Mouse (Mus musculus) left cerebral cortex, postnatal 25 days (tissue): ENCODE measurements around the gene Gm5800. TPM values are rescaled to one million over a fixed set of nuclear protein-coding genes. Genes with fewer than 3 reads are reported as not detected.
"Not testable (repeated sequence)": the region's sequence is repeated elsewhere in the genome, so short reads cannot be mapped to it uniquely, and the experiment has no call there.

Source experiments
- DNase-seq, 2 experiments: peaks; one replicate each; pipeline ENCODE4 v3.0.0; 2022; ENCODE audit warnings: low spot score in 2 of 2, mixed read lengths in 1 of 2
- intact Hi-C: fragments of 180-260 bp; cut with DNase I; formaldehyde crosslinking; loops from one replicate; pipeline ENCODE4 v1.15.1; 2025
- total RNA-seq, 2 experiments: library from RNA; stranded (reverse); gene quantifications; 2 replicates each; pipeline ENCODE4 v1.2.3; 2021

Gm5800 gene
- not detected for total RNA-seq

DNA sequence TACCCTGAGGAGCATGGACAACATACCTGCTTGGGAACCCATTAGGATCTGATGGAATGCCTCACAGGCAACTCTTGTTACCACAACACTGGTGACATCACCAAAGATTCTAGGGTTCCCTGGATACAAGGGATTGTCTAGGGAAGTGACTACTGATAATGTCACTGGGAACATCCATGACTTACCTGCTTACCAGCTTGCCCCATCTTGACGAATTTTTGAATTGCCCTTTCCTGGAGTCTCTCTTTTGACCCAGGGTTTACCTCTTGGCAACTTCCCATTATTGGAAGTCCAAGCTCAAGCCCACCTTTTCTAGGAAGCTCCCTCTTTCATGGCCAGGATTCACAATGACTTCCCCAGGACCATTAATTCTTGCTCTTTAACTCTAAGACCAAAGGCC, at the start of gene Gm5800:
Gm5800 (minus strand) TSS at position 101 of the 400 bp plus-strand sequence.
- no peak for DNase-seq
- intact Hi-C loops, result no loop called here

DNA sequence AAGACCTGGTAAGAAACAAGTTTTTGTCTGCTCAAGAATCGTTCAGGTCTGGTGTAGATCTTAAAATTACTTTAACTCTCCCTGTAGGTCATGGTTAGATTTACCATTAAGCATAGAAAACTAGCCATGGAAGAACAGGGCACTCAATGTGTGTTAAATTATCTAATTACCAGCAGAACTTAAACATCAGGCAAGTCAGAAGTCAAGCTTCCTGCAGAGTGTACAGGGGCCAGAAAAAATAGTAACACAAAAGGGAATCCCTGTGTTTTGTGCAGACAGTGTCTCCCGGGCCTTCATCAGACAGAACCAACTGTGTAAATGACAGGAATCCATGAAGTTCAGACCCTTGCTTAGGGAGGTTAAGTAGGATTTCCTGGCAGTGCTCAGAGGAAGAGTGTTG, 39.0 kb upstream of the Gm5800 start:
- DNase-seq, result no peak
- intact Hi-C loops, result loop anchor here (5.0 kb wide), 1 partner anchor 504 kb away; no protein-coding TSS in a partner anchor

DNA sequence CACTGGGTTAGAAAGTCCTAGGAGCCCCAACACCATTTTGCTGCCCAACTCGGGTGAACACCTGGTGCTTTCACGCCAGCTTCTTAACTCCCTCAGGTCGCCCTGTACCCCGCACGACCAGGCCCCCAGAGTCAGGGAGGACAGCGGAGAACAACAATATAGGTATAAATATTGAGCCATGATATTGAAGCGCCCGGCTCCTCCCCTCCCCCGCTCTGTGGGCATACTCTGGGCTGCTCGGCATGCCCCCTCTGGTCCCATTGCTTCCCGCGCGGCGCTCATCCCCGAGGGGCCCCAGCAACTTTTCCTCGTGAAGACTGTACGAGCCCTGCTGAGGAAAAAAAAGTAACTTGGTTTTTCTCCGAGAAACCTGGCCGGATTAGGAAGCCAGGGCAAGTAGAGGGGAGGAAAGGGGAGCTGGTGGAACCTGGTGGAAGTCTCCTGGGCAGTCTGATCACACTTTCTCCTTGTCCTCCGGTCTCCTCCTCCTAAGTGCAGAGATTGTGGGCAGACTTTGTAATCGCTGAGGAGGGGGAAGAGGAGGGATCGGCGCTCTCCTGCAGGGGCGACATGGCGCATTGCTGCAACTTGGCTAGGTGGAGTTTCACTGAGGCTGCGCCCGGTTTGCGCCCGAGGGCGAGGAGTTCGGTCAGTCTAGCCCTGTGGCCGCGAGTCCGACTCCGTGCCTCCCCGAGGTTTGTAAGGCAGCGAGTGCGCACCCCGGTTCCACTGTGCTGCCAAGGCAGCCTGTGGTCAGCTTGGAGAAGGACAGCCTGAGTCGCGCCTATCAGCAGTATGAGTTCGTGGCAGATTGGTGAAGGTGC, 23.6 kb upstream of the Gm5800 start:
- no peak for DNase-seq
- intact Hi-C loops, result no loop called here

DNA sequence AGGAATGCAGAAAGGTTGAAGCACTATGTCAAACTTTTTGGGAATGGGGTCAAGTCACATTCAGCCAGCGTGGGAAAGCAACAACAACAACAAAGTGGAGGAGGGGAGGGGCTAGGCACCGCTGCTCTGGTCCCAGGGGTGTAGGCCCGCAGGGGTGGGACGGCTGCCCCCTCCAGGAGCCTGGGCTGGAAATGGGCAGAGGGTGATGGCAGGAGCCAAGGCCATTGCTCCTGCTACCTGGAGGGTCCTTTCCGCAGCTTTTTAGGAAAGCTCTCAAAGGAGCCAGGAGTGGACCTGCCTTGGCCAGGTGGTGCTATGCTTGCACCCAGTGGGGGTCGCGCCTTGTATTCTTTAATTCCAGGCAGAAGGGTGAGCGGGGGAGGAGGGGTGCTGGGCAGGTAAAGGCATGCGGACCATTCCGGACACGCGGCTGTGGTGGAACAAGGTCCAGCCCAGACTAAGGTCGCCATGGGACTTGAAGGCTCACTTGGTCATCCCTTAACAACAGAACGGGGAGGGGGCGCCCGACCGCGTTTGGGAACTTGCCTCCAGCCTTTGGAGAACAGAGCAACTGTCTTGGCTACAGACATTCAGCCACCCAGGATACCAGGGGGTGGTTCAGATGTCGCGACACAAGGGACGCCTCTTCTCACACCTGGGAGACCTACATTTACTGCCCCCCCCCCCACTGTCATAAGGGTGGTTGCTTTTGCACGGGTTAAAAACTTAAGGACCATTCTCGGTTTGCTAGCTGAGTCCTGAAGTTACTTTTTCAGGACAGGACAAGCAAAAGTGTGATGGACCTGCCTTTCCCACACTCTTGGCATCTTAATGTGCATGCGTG, 22.4 kb upstream of the Gm5800 start:
- no peak for DNase-seq
- intact Hi-C loops, result no loop called here

DNA sequence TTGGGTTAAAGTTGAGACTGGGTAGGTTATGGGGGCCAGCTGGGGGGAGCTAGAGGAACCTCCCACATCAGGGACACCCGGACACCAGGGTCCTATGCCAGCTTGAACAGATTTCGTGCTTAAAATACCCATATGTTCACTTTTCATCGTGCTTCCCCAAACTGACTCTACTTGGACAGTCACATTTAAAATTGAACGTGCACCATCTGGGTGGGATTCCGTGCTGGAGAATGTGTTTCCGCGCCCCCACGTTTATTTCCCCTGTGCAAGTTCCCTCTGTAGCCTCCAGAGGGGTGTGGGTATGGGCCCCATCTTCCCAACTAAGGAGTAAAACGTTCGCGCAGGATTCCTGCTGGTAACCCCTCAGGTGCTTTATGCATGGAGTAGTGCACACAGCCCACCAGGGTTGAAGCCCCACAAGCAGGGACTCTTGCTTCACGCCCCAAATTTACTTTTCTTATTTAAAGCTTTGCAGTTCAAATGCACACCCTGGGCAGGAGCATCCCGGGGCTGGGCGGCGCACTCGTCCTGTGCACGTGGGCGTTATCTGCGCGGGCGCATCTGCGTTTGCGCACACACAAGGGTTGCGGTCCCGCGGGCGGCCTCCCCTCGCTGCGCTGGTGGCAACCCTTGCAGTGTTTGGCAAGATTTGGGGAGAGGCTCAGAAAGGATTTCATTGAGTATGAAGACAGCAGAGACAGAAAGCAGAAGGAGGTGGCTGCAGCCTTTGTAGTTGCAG, 21.6 kb upstream of the Gm5800 start:
- peak; percentile 20 to 62 for DNase-seq
- intact Hi-C loops, result no loop called here

DNA sequence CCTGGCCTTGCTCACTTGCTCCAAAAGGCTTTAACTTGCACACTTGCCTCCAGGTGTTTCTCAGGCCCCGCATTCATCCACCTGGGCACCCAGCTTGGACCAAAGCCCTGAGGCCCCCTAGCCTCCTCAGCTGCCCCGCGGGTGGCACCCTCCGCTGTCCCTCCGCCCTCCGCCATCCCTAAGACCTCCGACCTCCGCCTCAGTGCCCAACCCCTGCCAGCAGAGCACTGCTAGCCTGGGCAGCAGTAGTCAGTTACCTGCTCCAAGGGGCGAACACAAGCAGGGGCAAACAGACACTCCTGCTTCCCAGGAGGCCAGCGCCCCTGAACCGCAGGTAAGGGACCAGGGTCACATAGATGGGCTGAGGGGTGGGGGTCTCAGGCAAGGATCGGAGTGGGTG, 21.0 kb upstream of the Gm5800 start:
- intact Hi-C loops, result no loop called here
- DNase-seq, result no peak

DNA sequence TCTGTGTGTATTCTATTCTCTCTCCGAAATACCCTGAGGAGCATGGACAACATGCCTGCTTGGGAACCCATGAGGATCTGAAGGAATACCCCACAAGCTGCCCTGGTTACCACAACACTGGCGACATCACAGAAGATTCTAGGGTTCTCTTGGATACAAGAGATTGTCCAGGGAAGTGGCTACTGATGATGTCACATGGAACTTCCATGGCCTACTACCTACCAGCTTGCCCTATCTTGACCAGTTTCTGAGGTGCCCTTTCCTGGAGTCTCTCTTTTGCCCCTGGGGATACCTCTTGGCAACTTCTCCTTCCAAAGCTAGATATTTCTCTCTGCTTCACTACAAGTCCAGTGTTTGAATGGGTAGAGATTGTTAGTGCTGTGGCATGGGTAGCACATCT, 21.6 kb downstream of the Gm5800 start, which contains the start of gene Gm17079:
Gm17079 (minus strand) TSS at position 101 of the 400 bp plus-strand sequence.
- DNase-seq, intact Hi-C loops: not testable (repeated sequence)

DNA sequence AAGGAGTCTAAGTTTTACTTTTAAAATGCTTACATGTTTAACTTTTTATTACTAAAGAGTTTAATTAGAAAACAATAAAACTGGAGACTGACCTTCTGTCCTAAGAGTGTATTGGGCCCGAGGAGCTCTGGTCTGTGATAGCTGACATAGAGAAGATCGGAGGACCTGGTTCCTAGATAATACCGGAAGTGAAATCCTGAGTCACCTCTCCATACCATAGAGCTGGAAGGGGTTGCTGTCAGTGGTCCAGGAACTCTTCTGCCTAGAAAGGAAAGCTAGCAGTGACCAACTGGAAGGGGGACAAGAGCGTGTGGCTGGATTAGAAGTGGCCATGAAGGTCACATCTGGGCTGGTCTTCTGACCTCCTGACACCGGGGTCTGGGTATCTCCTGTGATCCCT, 39.7 kb downstream of the Gm5800 start:
- intact Hi-C loops, result no loop called here
- DNase-seq, result no peak

Other genes starting within 250 kb of the Gm5800 start
- not detected for gene Gm5622, start 164.4 kb downstream of the Gm5800 start, total RNA-seq
- gene Gm17175, start 143.1 kb downstream of the Gm5800 start, total RNA-seq, result not detected
- not detected for gene Gm17174, start 125.0 kb downstream of the Gm5800 start, total RNA-seq
- not detected for gene Gm17078, start 105.9 kb downstream of the Gm5800 start, total RNA-seq
- not detected for gene Gm4181, start 81.5 kb downstream of the Gm5800 start, total RNA-seq
- not detected for gene Gm17079, start 21.7 kb downstream of the Gm5800 start, total RNA-seq
- not detected for gene Ang4, start 56.4 kb upstream of the Gm5800 start, total RNA-seq
- gene AY358078, start 82.9 kb upstream of the Gm5800 start, total RNA-seq, result not detected
- gene Ear6, start 136.5 kb upstream of the Gm5800 start, total RNA-seq, result not detected
- 10 to 100 TPM; 26.0 to 33.8 TPM for gene Mettl17, start 167.7 kb upstream of the Gm5800 start, total RNA-seq
- gene Slc39a2, start 175.7 kb upstream of the Gm5800 start, total RNA-seq, result 1 to 10 TPM; 4.8 to 6.6 TPM
- gene Ndrg2, start 197.0 kb upstream of the Gm5800 start, total RNA-seq, result 100 to 1,000 TPM; 694 to 748 TPM
- gene Tppp2, start 201.2 kb upstream of the Gm5800 start, total RNA-seq, result not detected
- gene Rnase13, start 205.6 kb upstream of the Gm5800 start, total RNA-seq, result under 1 TPM in 1 of 2 experiments, not detected in 1; 0.32 TPM